Mouse (Mus musculus) cortical plate, adult 2 months (tissue): ENCODE measurements at regions not wholly inside any gene's neighbourhood (a gene's known extent, or its start where the extent isn't known, plus 50 kb on each side); places are given as distances from the start of the nearest gene placed in this dataset.

Experiments used
- CTCF ChIP-seq: fragments of 200-500 bp; IDR thresholded peaks from 2 replicates; pipeline ENCODE4 v1.5.1; 2011; ENCODE audit warnings: mild to moderate bottlenecking, control low read depth, low read length; ENCODE audit not compliant: insufficient read depth; ENCODE audit errors: extremely low read depth
- POLR2A ChIP-seq: fragments of 200-500 bp; IDR thresholded peaks from 2 replicates; pipeline ENCODE4 v1.6.1; 2011; ENCODE audit warnings: mild to moderate bottlenecking, low read length, control low read depth; ENCODE audit not compliant: insufficient read depth; ENCODE audit errors: extremely low read depth

DNA sequence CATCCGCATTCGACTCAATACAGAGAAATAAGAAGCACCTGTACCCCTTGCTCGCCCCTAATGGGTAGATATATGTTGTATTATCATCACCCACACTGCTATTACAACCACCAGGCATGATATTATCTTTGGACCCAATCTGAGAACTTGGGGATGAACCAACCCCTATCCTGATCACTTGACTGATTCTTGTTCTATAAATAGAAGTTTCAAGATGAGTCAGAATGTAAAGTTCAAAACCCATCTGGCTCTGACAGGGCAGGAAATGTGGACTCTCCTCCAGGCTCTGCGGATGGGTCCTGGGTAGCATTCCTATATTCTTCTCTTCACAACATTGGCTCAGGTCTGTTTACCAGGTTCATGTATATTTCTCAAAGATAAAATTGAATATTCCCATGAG, 61.9 kb upstream of the Pard3b start:
- TF ChIP-seq POLR2A (no peak), CTCF (no peak)
